Mouse (Mus musculus) heart, embryonic 14.5 days (tissue): ENCODE measurements around the gene Myh15. TPM values are rescaled to one million over a fixed set of nuclear protein-coding genes. Genes with fewer than 3 reads are reported as not detected.
"Not testable (repeated sequence)": the region's sequence is repeated elsewhere in the genome, so short reads cannot be mapped to it uniquely, and the experiment has no call there.

Experiments
- ATAC-seq: fragments of 200-750 bp; cut with Nextera tagmentation; 2 replicates; pipeline ENCODE4 v1.8.0; 2017; ENCODE audit warnings: low read depth, moderate TSS enrichment; ENCODE audit not compliant: insufficient number of reproducible peaks, insufficient read depth, low FRiP score
- H3K27ac ChIP-seq, 2 experiments: fragments of 200-500 bp in 1 of 2; fragments of 300-500 bp in 1 of 2; sonication (generic) in 1 of 2; replicated peaks in 1 of 2; 2 replicates each; pipeline ENCODE4 v1.5.1; 2012 to 2014; ENCODE audit warnings: low read depth in 2 of 2, low read length in 2 of 2, control low read depth in 1 of 2, mild to moderate bottlenecking in 1 of 2, mixed read lengths in 1 of 2; ENCODE audit not compliant: control insufficient read depth in 1 of 2, insufficient read depth in 1 of 2
- H3K27me3 ChIP-seq: fragments of 300-500 bp; sonication (generic); 2 replicates; pipeline ENCODE4 v1.6.1; 2014; ENCODE audit warnings: mild to moderate bottlenecking, low read length, control low read depth; ENCODE audit not compliant: control insufficient read depth, insufficient read depth
- H3K36me3 ChIP-seq: fragments of 300-500 bp; sonication (generic); 2 replicates; pipeline ENCODE4 v1.6.1; 2014; ENCODE audit warnings: mild to moderate bottlenecking, control low read depth, low read length, mixed read lengths; ENCODE audit not compliant: control insufficient read depth, insufficient read depth
- H3K4me1 ChIP-seq, 2 experiments: fragments of 200-500 bp in 1 of 2; fragments of 300-500 bp in 1 of 2; sonication (generic) in 1 of 2; 2 replicates each; pipeline ENCODE4 v1.6.1; 2012 to 2014; ENCODE audit warnings: low read length in 2 of 2, control low read depth in 1 of 2, mixed read lengths in 1 of 2; ENCODE audit not compliant: control insufficient read depth in 2 of 2, insufficient read depth in 2 of 2
- H3K4me2 ChIP-seq: fragments of 300-500 bp; sonication (generic); 2 replicates; pipeline ENCODE4 v1.6.1; 2014; ENCODE audit warnings: mild to moderate bottlenecking, low read length
- H3K4me3 ChIP-seq, 2 experiments: fragments of 200-500 bp in 1 of 2; fragments of 300-500 bp in 1 of 2; sonication (generic) in 1 of 2; 2 replicates each; pipeline ENCODE4 v1.5.1; 2012 to 2014; ENCODE audit warnings: low read length in 2 of 2, mild to moderate bottlenecking in 2 of 2, control low read depth in 1 of 2, low read depth in 1 of 2, moderate library complexity in 1 of 2; ENCODE audit not compliant: control insufficient read depth in 1 of 2, insufficient read depth in 1 of 2
- H3K9ac ChIP-seq: fragments of 300-500 bp; sonication (generic); 2 replicates; pipeline ENCODE4 v1.6.1; 2014; ENCODE audit warnings: mild to moderate bottlenecking, low read length
- H3K9me3 ChIP-seq: fragments of 300-500 bp; sonication (generic); 2 replicates; pipeline ENCODE4 v1.6.1; 2016; ENCODE audit warnings: low read length, control low read depth; ENCODE audit not compliant: control insufficient read depth
- WGBS: fragments of 180-500 bp; shearing (Covaris S2); extraction: QIAGEN DNeasy Blood & Tissue Kit; methylation state at CpG from one replicate; pipeline ENCODE4 v1.1.7; 2014; 5-methylcytosine and 5-hydroxymethylcytosine counted together
- polyA plus RNA-seq: library from polyadenylated mRNA; unstranded; fragments of >200 nt; fragmentation: Nextera tagmentation; extraction: Ambion mirVana; gene quantifications from 2 replicates; pipeline ENCODE4 v1.2.1, GENCODE M21; 2014

Myh15 gene
- polyA plus RNA-seq, 1 experiment from 2014 or later: not detected

DNA sequence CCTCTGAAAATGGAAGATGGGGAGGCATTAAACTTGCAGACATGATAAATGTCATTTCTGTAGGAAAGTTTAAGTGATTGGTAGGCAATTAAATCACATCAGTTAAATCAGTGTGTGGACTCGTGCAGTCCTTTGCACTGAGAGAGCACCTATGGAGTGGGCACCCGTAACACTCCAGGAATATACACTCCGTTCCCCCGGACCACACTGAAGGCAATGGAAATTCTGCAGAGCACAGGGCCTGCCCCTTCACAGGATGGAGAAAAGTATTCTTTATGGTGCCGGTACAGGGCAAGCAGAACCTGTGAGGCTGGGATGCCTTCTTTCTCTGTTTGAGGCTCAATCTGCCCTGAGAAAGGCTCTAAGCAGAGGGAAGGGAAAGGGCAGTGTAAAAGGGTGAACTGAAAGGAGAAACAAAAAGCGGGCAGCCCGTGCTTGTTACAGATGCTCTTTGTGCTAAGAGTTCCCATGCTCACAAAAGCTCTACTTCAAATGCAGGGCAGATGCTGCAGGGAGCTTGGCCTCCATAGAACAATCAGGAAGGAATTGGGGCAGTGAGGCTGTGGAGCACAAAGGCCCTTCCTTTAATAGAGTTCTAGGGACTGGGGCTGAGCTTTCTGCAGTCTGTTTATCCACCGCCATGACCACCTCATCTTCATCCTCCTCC lies 118.6 kb downstream of the Myh15 start:
- no peaks in the 10 kb centered on the region for H3K4me1 ChIP-seq
- no peaks in the 10 kb centered on the region for H3K27me3 ChIP-seq
- H3K9ac ChIP-seq: no peak overlapping the region
- ATAC-seq: no peak
- no peaks in the 10 kb centered on the region for H3K36me3 ChIP-seq
- H3K4me2 ChIP-seq: no peak overlapping the region
- H3K27ac ChIP-seq: no peak overlapping the region
- no peak overlapping the region for H3K4me3 ChIP-seq
- H3K9me3 ChIP-seq: no peaks in the 10 kb centered on the region
- 83% methylated on average over 8 of the region's 8 CpGs for WGBS

DNA sequence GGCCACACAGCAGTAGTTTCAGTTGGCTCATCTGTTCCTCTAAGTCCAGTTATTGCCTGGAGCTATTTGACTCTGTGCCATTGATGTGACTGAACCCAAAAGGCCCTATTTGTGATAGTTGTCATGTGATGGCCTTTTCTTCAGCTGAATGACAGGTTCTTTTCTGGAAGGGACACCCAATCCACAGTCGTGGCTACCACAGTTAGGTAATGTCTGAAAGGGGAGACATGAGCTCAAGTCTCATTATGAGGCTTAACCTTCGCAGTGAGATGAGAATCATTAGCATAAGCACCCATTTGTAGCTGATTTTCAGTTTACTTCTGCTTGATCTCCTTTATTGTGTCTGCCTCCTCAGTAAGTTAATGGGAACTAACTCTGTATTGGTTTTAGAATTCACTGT lies 136.2 kb downstream of the Myh15 start:
- H3K4me3 ChIP-seq: no peak overlapping the region
- no peaks in the 10 kb centered on the region for H3K27me3 ChIP-seq
- no peaks in the 10 kb centered on the region for H3K9me3 ChIP-seq
- H3K9ac ChIP-seq: no peak overlapping the region
- no peak overlapping the region for H3K4me2 ChIP-seq
- H3K27ac ChIP-seq: no peak overlapping the region
- no peaks in the 10 kb centered on the region for H3K36me3 ChIP-seq
- 60% methylated on average over 2 of the region's 2 CpGs for WGBS
- ATAC-seq: no peak
- H3K4me1 ChIP-seq: no peaks in the 10 kb centered on the region; a peak in 1 of 4 replicates

- no peak for ATAC-seq
- 66% methylated on average over 2 of the region's 2 CpGs for WGBS
- Histone ChIP-seq H3K4me3 (no peak overlapping the region), H3K9ac (no peak overlapping the region), H3K4me1 (no peaks in the 10 kb centered on the region; a peak in 1 of 4 replicates), H3K36me3 (no peaks in the 10 kb centered on the region), H3K9me3 (no peaks in the 10 kb centered on the region), H3K4me2 (no peak overlapping the region), H3K27me3 (no peaks in the 10 kb centered on the region), H3K27ac (no peak overlapping the region)
Measured at GRCm38 (mm10) chr16:49193986-49194385, 136.7 kb downstream of the Myh15 start.

DNA sequence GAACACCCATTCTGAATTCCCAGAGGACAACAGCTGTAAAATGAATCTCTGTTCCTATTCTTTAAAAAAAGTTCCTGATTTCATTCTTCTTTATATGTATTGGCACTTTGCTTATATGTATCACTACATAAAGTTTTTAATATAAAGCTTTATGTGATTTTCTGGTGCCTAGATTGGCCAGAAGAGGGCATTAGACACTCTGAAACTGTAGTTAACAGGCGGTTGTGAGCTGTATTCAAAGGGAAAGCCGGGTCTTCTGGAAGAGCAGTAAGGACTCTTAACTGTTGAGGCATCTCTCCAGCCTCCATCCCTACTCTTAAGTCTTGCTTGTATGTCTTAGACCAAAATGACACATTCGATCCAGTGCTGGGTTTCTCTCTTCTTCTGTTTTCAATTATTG lies 139.0 kb downstream of the Myh15 start:
- Histone ChIP-seq H3K4me3 (no peak overlapping the region), H3K36me3 (no peaks in the 10 kb centered on the region), H3K27me3 (no peaks in the 10 kb centered on the region), H3K4me1 (no peaks in the 10 kb centered on the region; a peak in 1 of 4 replicates), H3K9ac (no peak overlapping the region), H3K9me3 (no peaks in the 10 kb centered on the region), H3K4me2 (no peak overlapping the region), H3K27ac (no peak overlapping the region)
- WGBS: 61% methylated on average over 3 of the region's 3 CpGs
- no peak for ATAC-seq

GRCm38 (mm10) chr16:49197951-49198350 lies 140.7 kb downstream of the Myh15 start:
- Histone ChIP-seq H3K9me3 (no peaks in the 10 kb centered on the region), H3K27me3 (no peaks in the 10 kb centered on the region), H3K27ac (no peak overlapping the region), H3K4me2 (no peak overlapping the region), H3K9ac (no peak overlapping the region), H3K4me3 (no peak overlapping the region), H3K36me3 (no peaks in the 10 kb centered on the region), H3K4me1 (no peaks in the 10 kb centered on the region; a peak in 1 of 4 replicates)
- WGBS: 51% methylated on average over 3 of the region's 3 CpGs
- no peak for ATAC-seq

- H3K36me3 ChIP-seq: no peaks in the 10 kb centered on the region
- H3K9me3 ChIP-seq: 0 out of 2 replicates have a peak, but pooled peaks cover under 1% of the 10 kb centered on the region
- no peak overlapping the region for H3K9ac ChIP-seq
- no peak overlapping the region for H3K4me3 ChIP-seq
- no peak overlapping the region for H3K4me2 ChIP-seq
- H3K27me3 ChIP-seq: no peaks in the 10 kb centered on the region
- no peaks in the 10 kb centered on the region for H3K4me1 ChIP-seq
- no peak overlapping the region for H3K27ac ChIP-seq
- 73% methylated on average over 8 of the region's 8 CpGs for WGBS
- no peak for ATAC-seq
Measured at GRCm38 (mm10) chr16:49223733-49224132, 166.4 kb downstream of the Myh15 start.

- not testable (repeated sequence) for H3K9me3 ChIP-seq, H3K4me1 ChIP-seq, H3K27me3 ChIP-seq, H3K27ac ChIP-seq, H3K4me3 ChIP-seq, H3K4me2 ChIP-seq, ATAC-seq, H3K9ac ChIP-seq, H3K36me3 ChIP-seq
- WGBS: 80% methylated on average over 1 of the region's 1 CpGs
Measured at GRCm38 (mm10) chr16:49243517-49243916, 186.2 kb downstream of the Myh15 start.
